Mouse (Mus musculus): ENCODE measurements around the gene Usp49. TPM values are rescaled to one million over a fixed set of nuclear protein-coding genes. Genes with fewer than 3 reads are reported as not detected.

The Usp49 gene
- polyA plus RNA-seq, 1 experiment, result 67.0 TPM

DNA sequence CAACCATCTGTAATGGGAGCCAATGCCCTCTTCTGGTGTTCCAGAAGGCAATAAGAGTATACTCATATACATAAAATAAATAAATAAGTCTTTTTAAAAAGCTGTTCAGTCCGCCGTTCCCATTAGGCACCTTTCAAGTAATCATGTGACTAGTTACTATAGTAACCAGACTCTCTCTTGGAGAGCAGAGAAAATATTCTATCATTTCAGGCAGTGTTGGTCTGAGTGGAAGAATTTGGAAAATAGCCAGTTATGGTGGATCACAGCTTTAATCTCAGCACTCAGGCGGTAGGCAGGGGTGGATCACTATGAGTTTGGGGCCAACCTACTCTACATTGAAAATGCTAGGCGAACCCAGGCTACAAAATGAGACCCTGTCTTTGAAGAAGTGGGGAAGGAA is 38.7 kb downstream of the Usp49 start:
- Histone ChIP-seq H3K36me3 (ENCODE audit: control insufficient read depth, insufficient read depth, low read length) (peaks cover 1% of the 10 kb centered on the region; the same call in 1 of the 2 replicates), H3K4me3 (ENCODE audit: control insufficient read depth, low read depth, low read length) (peak overlapping the region; percentile 41; the same call in 1 of the 2 replicates), H3K27me3 (ENCODE audit: control insufficient read depth, insufficient read depth, low read length) (no peaks in the 10 kb centered on the region), H3K4me1 (ENCODE audit: control insufficient read depth, insufficient read depth, low read length) (peaks cover 10% of the 10 kb centered on the region), H3K27ac (ENCODE audit: control insufficient read depth, insufficient read depth, low read depth, low read length) (no peak overlapping the region)
- TF ChIP-seq CTCF (IDR thresholded peaks at IDR 0.05; ENCODE audit: control insufficient read depth, insufficient read depth, insufficient replicate concordance, low read depth, low read length) (no peak), POLR2A (IDR thresholded peaks at IDR 0.05; ENCODE audit: control insufficient read depth, low read depth, low read length) (no peak)

GRCm38 (mm10) chr17:47671988-47672310 is 41.5 kb downstream of the Usp49 start:
- Histone ChIP-seq H3K27me3 (ENCODE audit: control insufficient read depth, insufficient read depth, low read length) (no peaks in the 10 kb centered on the region), H3K36me3 (ENCODE audit: control insufficient read depth, insufficient read depth, low read length) (peaks cover 1% of the 10 kb centered on the region), H3K27ac (ENCODE audit: control insufficient read depth, insufficient read depth, low read depth, low read length) (no peak overlapping the region), H3K4me3 (ENCODE audit: control insufficient read depth, low read depth, low read length) (peak overlapping the region; percentile 51), H3K4me1 (ENCODE audit: control insufficient read depth, insufficient read depth, low read length) (peaks cover 10% of the 10 kb centered on the region)
- TF ChIP-seq POLR2A (IDR thresholded peaks at IDR 0.05; ENCODE audit: control insufficient read depth, low read depth, low read length) (no peak), CTCF (IDR thresholded peaks at IDR 0.05; ENCODE audit: control insufficient read depth, insufficient read depth, insufficient replicate concordance, low read depth, low read length) (no peak)

GRCm38 (mm10) chr17:47672311-47673111 is 42.0 kb downstream of the Usp49 start:
- TF ChIP-seq POLR2A (IDR thresholded peaks at IDR 0.05; ENCODE audit: control insufficient read depth, low read depth, low read length) (peak; percentile 10; the same call in 1 of the 2 replicates), CTCF (IDR thresholded peaks at IDR 0.05; ENCODE audit: control insufficient read depth, insufficient read depth, insufficient replicate concordance, low read depth, low read length) (no peak; the same call in 1 of the 2 replicates)
- H3K36me3 ChIP-seq (ENCODE audit: control insufficient read depth, insufficient read depth, low read length), result peaks cover 1% of the 10 kb centered on the region
- H3K27me3 ChIP-seq (ENCODE audit: control insufficient read depth, insufficient read depth, low read length), result no peaks in the 10 kb centered on the region
- H3K4me1 ChIP-seq (ENCODE audit: control insufficient read depth, insufficient read depth, low read length), result peaks cover 10% of the 10 kb centered on the region
- peak overlapping the region; percentile 51 for H3K4me3 ChIP-seq (ENCODE audit: control insufficient read depth, low read depth, low read length)
- peak overlapping the region; percentile 17 for H3K27ac ChIP-seq (ENCODE audit: control insufficient read depth, insufficient read depth, low read depth, low read length)

GRCm38 (mm10) chr17:47676581-47676980 is 46.1 kb downstream of the Usp49 start:
- peaks cover 10% of the 10 kb centered on the region for H3K4me1 ChIP-seq (ENCODE audit: control insufficient read depth, insufficient read depth, low read length)
- TF ChIP-seq POLR2A (IDR thresholded peaks at IDR 0.05; ENCODE audit: control insufficient read depth, low read depth, low read length) (no peak), CTCF (IDR thresholded peaks at IDR 0.05; ENCODE audit: control insufficient read depth, insufficient read depth, insufficient replicate concordance, low read depth, low read length) (0 out of 2 replicates have a peak, but pooled peaks have one; percentile 31)
- H3K4me3 ChIP-seq (ENCODE audit: control insufficient read depth, low read depth, low read length), result no peak overlapping the region
- H3K36me3 ChIP-seq (ENCODE audit: control insufficient read depth, insufficient read depth, low read length), result peaks cover 3% of the 10 kb centered on the region
- H3K27me3 ChIP-seq (ENCODE audit: control insufficient read depth, insufficient read depth, low read length), result no peaks in the 10 kb centered on the region
- no peak overlapping the region for H3K27ac ChIP-seq (ENCODE audit: control insufficient read depth, insufficient read depth, low read depth, low read length)

GRCm38 (mm10) chr17:47678238-47678637 is 47.7 kb downstream of the Usp49 start:
- TF ChIP-seq POLR2A (IDR thresholded peaks at IDR 0.05; ENCODE audit: control insufficient read depth, low read depth, low read length) (no peak), CTCF (IDR thresholded peaks at IDR 0.05; ENCODE audit: control insufficient read depth, insufficient read depth, insufficient replicate concordance, low read depth, low read length) (no peak)
- H3K27me3 ChIP-seq (ENCODE audit: control insufficient read depth, insufficient read depth, low read length), result no peaks in the 10 kb centered on the region
- H3K4me1 ChIP-seq (ENCODE audit: control insufficient read depth, insufficient read depth, low read length), result no peaks in the 10 kb centered on the region
- H3K27ac ChIP-seq (ENCODE audit: control insufficient read depth, insufficient read depth, low read depth, low read length), result no peak overlapping the region
- H3K36me3 ChIP-seq (ENCODE audit: control insufficient read depth, insufficient read depth, low read length), result peaks cover 1% of the 10 kb centered on the region
- H3K4me3 ChIP-seq (ENCODE audit: control insufficient read depth, low read depth, low read length), result no peak overlapping the region

DNA sequence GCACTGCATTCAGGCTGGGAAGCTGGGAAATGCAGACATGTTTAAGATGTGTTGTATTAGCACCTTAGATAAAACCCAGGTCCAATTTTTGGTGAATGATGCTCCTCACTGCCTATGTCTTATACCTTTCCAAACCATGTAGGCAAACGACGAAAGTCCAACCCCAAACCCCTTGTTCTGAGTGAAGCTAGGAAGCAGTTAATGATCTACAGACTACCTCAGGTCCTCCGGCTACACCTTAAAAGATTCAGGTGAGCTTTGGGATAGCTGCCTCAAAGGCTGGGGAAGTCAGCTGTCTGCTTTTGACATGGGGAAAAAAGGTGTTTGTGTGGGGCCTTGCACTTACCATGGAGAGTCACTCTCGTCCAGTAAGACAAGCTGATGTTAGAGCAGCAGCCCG is 48.2 kb downstream of the Usp49 start:
- Histone ChIP-seq H3K4me3 (ENCODE audit: control insufficient read depth, low read depth, low read length) (no peak overlapping the region), H3K27ac (ENCODE audit: control insufficient read depth, insufficient read depth, low read depth, low read length) (no peak overlapping the region), H3K4me1 (ENCODE audit: control insufficient read depth, insufficient read depth, low read length) (no peaks in the 10 kb centered on the region), H3K27me3 (ENCODE audit: control insufficient read depth, insufficient read depth, low read length) (no peaks in the 10 kb centered on the region), H3K36me3 (ENCODE audit: control insufficient read depth, insufficient read depth, low read length) (peaks cover 1% of the 10 kb centered on the region)
- TF ChIP-seq CTCF (IDR thresholded peaks at IDR 0.05; ENCODE audit: control insufficient read depth, insufficient read depth, insufficient replicate concordance, low read depth, low read length), result no peak
- no peak for TF ChIP-seq POLR2A (IDR thresholded peaks at IDR 0.05; ENCODE audit: control insufficient read depth, low read depth, low read length)

- Histone ChIP-seq H3K27me3 (ENCODE audit: control insufficient read depth, insufficient read depth, low read length) (no peaks in the 10 kb centered on the region), H3K4me1 (ENCODE audit: control insufficient read depth, insufficient read depth, low read length) (peaks cover 10% of the 10 kb centered on the region), H3K27ac (ENCODE audit: control insufficient read depth, insufficient read depth, low read depth, low read length) (no peak overlapping the region), H3K36me3 (ENCODE audit: control insufficient read depth, insufficient read depth, low read length) (peaks cover 1% of the 10 kb centered on the region; the same call in 1 of the 2 replicates), H3K4me3 (ENCODE audit: control insufficient read depth, low read depth, low read length) (no peak overlapping the region)
- no peak for TF ChIP-seq CTCF (IDR thresholded peaks at IDR 0.05; ENCODE audit: control insufficient read depth, insufficient read depth, insufficient replicate concordance, low read depth, low read length)
- no peak for TF ChIP-seq POLR2A (IDR thresholded peaks at IDR 0.05; ENCODE audit: control insufficient read depth, low read depth, low read length)
Observed at GRCm38 (mm10) chr17:47682836-47683235, 52.3 kb downstream of the Usp49 start.

All from testis, adult 2 months (tissue).